Mouse (Mus musculus): ENCODE measurements at regions not wholly inside any gene's neighbourhood (a gene's known extent, or its start where the extent isn't known, plus 50 kb on each side); places are given as distances from the start of the nearest gene placed in this dataset.

DNA sequence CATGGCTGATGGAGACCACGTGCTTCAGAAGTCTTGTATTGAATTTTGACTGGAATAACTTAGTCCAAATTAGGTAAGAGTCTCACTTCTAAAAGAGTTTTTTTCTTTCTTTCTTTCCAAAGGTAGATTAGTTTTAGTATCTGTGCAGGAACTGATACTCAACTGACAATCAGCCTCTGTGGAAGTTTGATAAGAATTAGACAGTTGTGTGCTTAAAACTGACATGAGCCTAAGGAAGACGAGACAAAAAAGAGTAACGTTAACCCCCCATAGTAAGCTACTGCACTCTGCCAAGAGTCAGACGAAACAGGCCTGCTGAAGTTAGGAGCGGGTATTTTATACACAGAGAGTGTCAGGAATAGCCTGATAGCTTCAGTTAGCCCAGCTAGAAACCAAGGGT, 317.3 kb downstream of the Vrk1 start:
- TF ChIP-seq CTCF (IDR thresholded peaks at IDR 0.05; ENCODE audit: control insufficient read depth, insufficient read depth, insufficient replicate concordance, low read depth, low read length): no peak
- TF ChIP-seq POLR2A (IDR thresholded peaks at IDR 0.05; ENCODE audit: control insufficient read depth, low read depth, low read length): no peak

Data from testis, adult 2 months (tissue).